ENCODE assay signal across 13 mouse cellular contexts in genomic region chr11:111858111-111858510, GRCm38 (mm10).
"Had no signal": no experiment of that assay in that cellular context is flagged by ENCODE, and none has a peak within 500 bp of the region (broad histone marks: within the 10 kb centered on the region; RNA-seq: fewer than 3 reads in every experiment).

No protein-coding gene starts in this region.

- H3K4me2 ChIP-seq: kidney, embryonic 15.5 days; limb, embryonic 13.5 days; midbrain, embryonic 13.5 days; neural tube, embryonic 12.5 days had no signal

- H3K4me1 ChIP-seq: kidney, embryonic 15.5 days; midbrain, embryonic 13.5 days; neural tube, embryonic 12.5 days had no signal

- H3K9me3 ChIP-seq: kidney, embryonic 15.5 days; limb, embryonic 13.5 days; midbrain, embryonic 13.5 days; neural tube, embryonic 12.5 days had no signal

- H3K27ac ChIP-seq: kidney, embryonic 15.5 days; limb, embryonic 13.5 days; liver, embryonic 14.5 days; midbrain, embryonic 13.5 days; neural tube, embryonic 12.5 days; stomach, postnatal 0 days had no signal

- DNase-seq: kidney, adult 2 months; kidney, postnatal 14 days; lung, adult 18-20 months; retina, postnatal 1 day; right cerebral cortex, postnatal 4 days; spleen, adult 18-20 months; thymus, postnatal 4 days had no signal

- ATAC-seq: midbrain, embryonic 13.5 days had no signal

- H3K36me3 ChIP-seq: kidney, embryonic 15.5 days; limb, embryonic 13.5 days; midbrain, embryonic 13.5 days; neural tube, embryonic 12.5 days had no signal

- H3K27me3 ChIP-seq: kidney, embryonic 15.5 days; limb, embryonic 13.5 days had no signal

- H3K4me3 ChIP-seq: kidney, embryonic 15.5 days; limb, embryonic 13.5 days; midbrain, embryonic 13.5 days; neural tube, embryonic 12.5 days had no signal

- H3K9ac ChIP-seq: kidney, embryonic 15.5 days; limb, embryonic 13.5 days; liver, embryonic 14.5 days; midbrain, embryonic 13.5 days; neural tube, embryonic 12.5 days had no signal
